Mouse (Mus musculus) adrenal gland, adult (tissue): ENCODE data around the gene Slc43a3.
A peak's percentile ranks its signal among the peaks of the same experiment; 100 is the strongest.
"Not testable (repeated sequence)": the region's sequence is repeated elsewhere in the genome, so short reads cannot be mapped to it uniquely, and the experiment has no call there.

ENCODE experiments used
- DNase-seq, 2 experiments: peaks; one replicate each; pipeline ENCODE4 v3.0.0; 2022 to 2023; ENCODE audit warnings: low spot score in 1 of 2; ENCODE audit not compliant: inconsistent age in 2 of 2

The Slc43a3 gene

DNA sequence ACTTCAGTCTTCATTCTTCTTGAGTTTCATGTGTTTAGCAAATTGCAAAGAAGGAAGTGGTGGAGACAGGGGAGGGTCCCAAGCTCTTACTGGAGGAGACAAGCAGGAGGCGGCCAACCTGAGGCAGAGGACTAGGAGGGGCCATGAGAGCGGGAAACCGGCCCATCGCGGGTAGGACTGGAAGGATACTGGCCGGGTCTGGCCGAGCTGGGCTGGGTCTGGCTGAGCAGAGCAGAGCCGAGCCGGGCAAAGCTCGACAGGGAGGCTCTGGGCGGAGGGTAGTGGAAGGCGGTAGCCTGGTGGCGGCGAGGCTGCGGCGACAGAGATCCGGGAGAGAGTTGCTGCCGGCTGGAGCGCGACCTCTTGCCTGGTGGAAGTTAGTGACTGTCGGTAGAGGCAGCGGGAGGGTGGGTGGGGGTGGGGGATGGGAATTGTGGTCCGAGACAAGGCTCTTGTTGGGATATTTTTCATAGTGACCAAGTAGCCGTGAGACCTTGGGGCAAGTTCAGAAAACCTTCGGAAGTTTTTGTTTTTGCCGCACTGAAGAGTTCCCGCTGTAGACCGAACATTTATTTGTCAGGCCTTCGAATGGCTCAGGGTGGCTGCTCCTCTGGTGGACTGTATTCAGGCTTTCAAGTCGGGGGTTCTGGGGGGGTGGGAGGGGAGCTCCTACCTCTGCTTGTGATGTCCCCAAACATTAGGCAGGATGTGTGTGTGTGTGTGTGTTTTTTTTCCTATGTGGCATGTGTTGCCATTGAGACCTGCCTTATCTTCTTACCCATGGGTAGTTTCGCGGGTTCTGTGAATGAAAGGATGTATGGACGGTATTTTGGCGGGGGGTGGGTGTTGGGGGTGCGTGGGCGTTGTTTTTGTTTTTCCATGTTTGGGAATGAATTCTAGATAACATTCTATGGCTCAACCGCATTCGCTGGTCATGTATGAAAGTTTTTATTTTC lies at the start of gene Slc43a3:
TSS of gene Slc43a3 (plus strand) at position 106 of the 956 bp plus-strand sequence.
- peak; percentile 79 to 89 for DNase-seq

DNA sequence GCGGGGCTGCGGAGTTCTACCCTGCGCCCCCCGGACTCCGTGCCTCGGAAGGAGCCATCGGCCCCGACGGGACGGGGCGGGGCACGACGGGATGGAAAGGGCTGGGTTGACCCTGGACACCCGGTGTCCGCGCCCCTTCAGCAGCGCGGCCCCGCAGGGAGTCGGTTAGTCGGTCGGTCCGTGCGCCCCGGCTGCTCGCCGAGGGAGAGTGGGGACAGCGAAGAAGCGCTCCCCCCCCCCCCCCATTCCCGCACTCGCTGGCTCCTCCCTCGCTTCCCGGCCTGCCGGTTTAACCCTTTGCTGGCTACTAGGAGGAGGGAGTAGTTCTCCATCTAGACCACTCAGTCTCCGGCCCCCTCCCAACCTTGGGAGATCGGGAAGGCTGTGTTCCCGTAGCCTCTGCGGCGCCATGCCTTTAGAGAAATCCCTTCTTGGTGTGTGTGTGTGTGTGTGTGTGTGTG lies 49.5 kb upstream of the Slc43a3 start:
- peak; percentile 30 to 66 for DNase-seq

DNA sequence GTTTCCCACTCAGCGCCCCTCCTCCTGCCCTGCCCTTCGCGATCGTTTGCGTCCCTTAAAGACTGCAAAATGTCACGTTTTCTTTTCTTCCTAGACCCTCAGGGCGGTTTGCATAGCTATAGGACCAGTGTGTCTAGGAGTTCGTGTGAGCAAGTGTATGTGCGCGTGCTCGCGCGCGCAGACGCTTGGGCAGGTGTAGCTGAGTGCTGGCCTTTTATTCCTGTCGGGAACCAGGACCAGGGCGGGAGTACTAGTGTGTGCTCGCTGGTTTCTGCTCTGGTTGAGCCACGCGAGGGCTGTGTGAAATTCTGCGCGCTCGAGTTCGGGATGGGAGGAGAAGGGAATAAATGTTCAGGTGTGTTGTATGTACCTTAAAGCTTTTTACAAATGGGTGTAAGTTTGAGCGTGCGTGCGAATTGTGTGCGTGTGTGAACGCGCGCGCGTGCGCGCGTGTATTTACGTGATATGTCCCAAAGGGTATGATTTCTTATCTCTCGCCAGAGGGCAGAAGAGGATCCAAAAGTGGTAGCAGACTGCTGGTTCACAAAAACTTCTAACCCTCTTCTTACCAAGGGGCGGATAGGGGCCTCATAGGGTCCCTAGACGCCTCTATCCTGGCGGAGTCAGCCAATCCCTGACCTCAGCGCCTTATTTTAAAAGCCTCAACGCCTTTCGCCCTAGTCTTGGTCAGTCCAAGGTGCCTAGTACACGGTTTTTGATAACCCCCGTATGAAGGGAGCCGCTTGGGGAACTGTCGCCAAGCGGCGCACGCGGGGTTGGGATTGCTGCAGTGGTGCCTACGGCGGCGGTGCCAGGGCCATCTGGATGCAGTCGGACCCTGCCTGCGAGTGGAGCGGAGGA lies 48.7 kb upstream of the Slc43a3 start:
- DNase-seq, result peak; percentile 48 to 84

DNA sequence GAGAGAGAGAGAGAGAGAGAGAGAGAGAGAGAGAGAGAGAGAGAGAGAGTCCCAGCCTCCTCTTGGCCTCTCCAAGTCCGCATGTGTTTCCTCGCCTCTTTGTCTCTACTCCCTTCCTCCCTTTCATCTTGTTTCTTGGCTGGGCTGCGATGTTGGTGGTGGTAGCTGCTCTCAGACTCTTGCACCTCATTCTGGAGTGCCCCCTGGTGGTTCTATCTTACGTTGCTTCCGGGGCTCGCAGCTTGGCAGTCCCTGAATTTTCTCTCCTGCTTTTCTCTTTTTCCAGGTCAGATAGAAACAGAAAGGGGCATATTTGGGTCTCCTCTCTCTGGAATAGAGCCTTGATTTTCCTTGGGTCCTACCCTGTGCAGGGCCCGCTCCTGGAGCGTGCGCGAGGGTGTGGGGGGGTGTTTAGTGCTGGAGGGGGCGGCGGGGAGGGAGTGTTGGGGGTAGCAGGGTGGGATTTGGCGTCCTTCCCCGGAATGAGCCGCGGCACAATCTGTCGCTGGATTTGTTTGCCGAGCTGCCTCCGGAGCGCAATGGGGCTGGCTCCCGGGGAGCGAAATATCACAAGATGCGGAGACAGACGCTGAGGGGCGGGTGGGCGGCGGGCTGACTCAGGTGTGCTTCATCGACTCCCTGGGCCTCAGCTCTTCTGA lies 47.6 kb upstream of the Slc43a3 start:
- peak; percentile 74 to 91 for DNase-seq

DNA sequence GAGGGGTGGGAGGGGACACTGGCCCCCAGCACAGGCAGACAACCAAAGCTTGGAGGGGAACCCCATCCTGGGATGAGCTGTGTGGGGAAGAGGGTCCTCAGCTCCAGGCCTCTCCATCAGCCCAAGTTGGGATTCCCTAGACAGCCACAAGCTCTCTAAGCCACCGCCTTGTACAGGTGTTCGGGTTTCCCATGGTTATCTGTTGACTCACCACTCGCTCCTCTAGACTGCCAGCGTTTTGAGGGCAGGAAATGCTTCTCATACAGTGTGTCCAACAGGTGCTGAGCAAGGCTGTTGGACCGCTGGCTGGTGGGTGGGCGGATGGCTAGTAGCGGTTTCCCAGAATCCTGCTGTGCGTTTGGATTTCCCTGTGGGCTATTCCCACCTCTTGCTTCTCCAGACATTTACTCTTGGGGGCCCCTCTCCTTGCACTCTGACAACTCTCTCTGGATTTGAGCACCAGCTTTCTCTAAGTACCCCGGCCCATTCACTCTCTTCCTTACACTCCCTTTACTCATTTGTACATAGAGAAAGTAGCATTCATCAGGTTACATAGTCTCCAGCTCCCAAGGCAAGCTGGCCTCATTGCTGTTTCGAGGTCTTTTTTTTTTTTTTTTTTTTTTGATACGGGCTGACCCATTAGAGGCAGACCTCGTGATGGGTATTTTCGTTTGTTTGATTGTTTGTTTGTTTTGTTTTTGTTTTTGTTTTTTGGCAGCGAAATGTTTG lies 46.9 kb upstream of the Slc43a3 start:
- DNase-seq, result no peak

DNA sequence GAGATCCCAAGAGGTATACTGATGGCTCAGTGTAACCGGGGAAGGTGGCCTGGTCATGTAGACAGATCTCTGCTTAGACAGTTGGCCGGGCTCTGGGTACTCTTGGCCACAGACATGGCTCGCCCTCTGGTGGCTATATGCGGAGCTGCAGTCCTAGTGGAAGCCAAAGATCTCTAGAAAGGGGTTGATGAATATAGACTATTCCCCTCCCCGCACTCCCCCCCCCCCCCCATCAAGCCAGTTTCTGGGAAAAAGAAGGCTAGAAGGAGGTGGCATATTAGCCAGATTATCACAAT lies 46.4 kb upstream of the Slc43a3 start:
- peak; percentile 78 to 93 for DNase-seq

DNA sequence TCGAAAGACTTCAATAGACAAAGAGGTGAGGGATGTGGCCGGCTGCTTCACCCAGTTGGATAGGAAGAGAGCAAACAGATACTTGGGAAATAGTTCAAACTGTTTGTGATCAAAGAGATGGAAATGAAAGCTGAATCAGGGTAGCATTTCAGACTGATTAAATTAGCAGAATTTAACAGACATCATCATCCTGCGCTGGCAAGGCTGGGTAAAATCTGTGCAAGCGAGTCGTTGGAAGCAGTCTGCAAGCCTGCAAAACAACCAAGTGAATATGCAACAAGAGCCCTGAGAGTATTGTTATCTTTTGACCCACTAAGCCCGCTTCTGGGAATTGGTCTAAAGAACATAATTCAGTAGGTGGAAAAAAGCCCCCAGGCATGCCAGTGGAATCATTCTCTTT lies 43.0 kb upstream of the Slc43a3 start:
- no peak for DNase-seq

DNA sequence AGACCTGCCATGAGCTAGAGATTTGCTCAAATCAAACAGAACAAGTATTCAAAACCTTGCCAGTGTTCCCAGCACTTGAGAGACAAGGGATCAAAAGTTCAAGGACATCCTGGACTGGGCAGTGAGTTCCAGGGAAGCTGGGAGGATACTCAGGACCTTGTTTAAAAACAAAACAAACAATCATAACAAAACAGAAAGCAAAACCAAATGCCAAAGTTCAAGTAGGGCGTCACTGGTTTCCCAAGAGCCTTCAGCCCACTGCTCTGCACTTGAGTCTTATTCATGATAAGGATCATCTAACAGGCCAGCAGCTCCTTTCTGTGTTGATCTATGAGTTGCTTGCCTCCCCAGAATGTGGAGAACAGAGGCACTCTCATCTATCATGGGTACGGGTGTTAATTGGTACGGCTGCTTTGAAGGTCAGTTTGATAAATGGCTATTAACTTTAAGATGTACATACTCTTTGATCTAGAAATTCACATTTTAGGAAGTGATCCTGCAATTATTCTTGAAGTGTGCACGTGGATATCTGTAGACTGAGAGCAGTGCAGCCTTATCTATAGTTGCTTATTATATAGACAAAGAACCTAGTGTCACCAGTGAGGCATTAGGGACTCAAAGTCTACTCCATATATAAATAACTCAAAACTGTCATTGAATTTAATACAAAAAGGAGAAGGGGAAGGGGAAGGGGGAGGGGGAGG lies 40.7 kb upstream of the Slc43a3 start:
- peak in 1 of 2 experiments; percentile 57 for DNase-seq

DNA sequence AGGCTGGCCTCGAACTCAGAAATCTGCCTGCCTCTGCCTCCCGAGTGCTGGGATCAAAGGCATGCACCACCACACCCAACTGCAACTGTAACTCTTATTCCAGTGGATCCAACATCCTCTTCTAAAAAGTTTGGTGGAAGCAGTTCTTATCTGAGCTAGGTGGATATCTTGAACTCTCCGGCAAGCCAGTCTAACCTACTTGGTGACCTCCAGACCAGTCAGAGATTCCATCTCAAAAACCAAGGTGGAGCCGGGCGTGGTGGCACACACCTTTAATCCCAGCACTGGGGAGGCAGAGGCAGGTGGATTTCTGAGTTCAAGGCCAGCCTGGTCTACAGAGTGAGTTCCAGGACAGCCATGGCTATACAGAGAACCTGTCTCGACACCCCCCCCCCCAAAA lies 39.7 kb upstream of the Slc43a3 start:
- DNase-seq, result not testable (repeated sequence)

DNA sequence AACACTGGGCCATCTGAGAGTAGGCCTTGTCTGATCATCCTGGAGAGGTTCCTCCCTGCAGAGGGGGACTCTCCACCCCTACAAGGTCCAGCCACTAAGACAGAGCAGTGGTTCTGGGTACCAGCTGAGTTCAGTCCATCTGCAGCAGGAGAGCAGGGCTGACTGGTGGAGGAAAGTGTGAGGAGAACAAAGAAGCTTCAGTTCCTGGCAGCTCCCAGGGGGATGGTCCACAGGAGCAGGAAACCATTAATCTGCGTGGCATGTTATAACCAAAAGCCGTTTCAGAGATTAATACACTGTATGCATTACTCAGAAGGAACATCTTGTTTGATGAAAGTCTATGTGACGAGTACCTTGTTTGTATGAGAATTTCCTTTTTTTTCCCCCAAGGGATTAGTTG lies 23.7 kb upstream of the Slc43a3 start:
- DNase-seq, result no peak

DNA sequence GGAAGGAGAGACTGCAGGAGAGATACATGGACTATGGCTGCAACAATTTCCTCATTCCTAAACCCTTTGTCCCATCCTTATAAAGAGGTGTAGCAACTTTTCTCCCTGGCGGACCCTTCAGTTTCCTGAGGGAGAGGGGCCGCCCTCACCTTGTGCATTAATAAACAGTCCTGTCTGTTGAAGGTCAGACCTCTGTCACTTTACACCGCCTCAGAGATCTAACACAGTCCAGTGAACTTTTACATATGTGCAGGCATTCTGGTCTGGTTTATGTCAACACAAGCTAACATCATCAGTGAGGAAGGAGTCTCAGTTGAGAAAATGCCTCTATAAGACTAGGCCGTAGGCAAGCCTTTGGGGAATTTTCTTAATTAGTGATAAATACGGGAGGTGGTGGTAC lies 22.5 kb upstream of the Slc43a3 start:
- DNase-seq, result no peak

DNA sequence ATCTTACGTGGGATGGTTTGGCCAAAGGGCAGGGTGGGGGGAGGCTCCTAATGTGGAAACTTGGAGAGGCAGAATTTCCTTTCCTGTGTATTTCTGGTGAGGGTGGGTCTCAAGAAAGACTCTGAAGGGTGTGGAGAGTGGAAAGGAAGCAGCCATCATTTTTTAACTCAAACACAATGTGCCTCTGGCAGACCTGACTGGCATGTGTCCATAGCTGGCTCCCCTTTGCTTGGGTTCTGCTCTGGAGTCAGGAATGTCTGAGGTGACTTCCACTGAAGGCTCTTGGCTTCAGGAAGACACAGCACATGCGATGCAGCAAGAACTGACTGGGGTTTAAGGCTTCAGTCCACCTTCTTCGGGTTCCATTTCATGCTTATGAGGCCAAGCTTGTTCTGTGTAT lies 21.0 kb upstream of the Slc43a3 start:
- DNase-seq, result peak in 1 of 2 experiments; percentile 46

DNA sequence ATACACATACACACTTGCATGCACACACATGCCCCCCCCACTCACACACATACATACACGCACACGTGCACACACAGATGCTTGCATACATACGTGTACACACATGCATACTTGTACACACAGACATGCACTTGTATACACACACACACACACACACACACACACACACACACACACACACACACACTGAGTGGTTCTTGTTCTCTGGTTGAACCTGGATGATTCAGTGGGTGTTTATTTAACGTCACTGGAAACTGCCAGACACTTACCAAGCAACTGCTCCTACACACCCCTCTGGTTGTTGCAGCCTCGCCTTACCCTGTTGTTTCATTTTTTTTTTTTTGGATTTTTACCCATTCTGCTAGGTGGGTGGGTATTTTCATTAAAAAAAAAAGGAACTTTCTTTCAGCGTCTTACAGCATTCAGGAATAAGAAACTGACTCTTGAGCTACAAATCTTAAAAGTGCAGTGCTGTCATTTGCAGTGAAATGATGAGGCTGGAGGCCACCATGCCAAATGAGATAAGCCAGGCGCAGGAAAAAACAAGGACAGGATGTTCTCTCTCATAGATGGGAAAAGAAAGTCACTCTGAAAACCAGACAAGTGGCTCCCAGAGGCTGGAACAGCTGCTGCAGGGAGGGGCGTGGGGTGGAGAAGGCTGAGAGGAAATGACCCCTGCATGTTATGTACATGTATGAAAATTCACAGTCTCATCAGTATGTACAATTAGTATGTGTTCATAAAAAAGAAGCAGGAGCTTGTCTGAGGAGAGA lies 19.6 kb upstream of the Slc43a3 start:
- peak; percentile 75 to 82 for DNase-seq

DNA sequence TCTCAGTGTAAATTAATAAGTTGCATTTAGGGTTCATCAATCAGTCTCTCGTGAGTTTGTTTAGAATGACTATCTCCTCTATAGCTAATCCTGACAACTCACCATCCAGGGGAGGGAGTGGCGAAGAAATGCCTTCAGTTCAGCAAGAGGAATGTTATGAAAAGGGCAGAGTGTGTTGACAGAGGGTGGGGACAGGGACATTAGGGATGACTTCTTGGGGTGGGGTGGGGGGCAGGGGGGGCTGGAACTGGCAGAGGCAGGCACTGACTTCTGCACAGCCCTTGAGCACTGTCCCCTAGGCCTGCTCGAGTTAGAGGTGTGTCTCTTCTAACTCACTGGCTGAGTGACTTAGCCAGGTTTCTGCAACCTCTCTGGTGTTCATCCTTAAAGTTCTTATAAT lies 18.2 kb upstream of the Slc43a3 start:
- DNase-seq, result no peak

DNA sequence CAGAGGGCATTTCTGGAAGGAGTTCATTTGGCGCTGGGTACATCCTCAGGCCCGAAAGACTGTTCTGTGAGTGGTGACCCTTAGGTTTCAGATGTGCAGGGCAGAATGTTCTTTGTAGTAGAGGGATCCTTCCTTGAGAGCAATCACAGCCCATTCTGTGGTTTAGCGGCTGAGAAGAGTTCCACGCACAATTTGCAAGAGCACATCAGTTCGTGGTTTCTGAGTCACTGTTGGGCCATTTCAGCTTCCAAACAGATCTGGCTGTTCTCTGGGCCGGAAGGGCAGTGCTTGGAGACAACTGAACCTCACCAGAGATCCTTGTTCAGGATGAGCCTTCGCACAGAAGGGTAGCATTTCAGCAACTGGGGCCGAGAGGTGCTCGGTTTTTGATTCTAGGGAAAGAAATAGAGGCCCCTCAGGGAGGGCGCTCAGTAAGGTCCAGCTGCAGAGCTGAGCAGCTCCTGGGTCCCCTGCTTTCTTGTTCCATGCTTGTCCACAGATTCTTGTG lies 16.7 kb upstream of the Slc43a3 start:
- no peak for DNase-seq

DNA sequence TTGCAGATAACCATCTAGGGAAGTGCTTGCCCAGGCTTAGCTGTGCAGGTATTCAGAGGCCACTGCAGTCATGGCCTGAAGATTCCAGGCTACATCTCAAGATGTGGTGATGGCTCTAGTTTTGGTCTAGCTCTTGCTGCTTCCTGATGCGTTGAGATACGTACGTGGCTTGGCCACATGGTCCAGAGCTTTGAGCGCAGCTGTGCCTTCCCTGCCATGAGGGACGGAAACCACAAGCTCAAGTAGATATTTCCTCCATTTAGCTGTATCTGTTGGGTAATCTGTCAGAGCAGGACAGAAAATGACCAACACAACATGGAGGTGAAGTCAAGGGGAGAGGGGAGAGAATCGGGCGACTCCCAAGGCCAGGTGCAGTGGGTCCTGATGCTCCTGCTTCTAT lies 6.2 kb upstream of the Slc43a3 start:
- DNase-seq, result no peak

DNA sequence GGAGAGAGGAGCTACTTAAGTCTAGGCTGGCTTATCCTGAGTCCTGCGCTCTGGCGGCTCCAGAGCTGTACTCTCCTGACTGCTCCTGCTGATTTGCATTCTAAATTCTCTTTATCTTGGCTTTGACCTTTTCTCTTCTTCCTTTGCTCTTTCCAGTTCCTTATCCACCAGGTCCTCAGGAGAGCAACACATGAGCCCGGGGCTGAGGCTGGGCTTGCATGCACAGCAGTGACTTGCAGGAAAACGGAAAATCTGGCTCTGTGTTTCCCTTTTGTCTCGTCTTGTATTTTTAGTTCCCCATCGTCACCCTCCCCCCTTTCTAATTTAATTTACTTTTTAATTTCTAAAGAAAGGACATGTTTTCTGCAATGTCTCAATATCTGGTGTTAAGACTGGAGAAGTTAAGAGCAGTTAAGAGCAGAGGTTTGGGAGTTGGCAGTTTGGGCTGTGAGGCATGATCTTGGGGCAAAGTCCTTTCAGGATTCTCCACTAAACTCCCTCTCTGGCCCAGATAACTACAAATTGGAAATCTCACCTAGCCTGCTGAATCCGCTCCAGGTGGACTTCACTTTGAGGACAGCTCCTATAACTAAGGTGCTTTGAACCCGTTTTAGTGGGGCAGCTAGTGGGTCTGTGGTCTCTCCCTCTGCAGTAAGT lies 2.3 kb upstream of the Slc43a3 start:
- DNase-seq, result no peak

DNA sequence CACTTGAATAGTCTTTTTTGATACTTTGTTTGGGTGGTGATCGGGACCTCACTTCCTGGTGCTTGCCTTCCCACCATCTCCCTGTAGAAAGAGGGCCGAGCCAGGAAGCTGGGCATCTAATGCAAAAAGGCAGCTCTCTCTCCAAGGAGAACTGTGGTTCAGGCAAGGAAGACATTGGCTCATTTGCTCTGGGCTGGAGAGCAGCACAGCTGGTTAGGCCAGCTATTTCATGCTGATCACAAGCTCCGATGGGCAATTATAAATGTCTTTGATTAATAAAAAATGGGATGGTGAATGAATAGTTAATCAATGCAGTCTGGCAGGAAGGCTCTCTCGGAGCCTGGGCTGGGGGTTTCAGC lies 1.8 kb upstream of the Slc43a3 start:
- no peak for DNase-seq

DNA sequence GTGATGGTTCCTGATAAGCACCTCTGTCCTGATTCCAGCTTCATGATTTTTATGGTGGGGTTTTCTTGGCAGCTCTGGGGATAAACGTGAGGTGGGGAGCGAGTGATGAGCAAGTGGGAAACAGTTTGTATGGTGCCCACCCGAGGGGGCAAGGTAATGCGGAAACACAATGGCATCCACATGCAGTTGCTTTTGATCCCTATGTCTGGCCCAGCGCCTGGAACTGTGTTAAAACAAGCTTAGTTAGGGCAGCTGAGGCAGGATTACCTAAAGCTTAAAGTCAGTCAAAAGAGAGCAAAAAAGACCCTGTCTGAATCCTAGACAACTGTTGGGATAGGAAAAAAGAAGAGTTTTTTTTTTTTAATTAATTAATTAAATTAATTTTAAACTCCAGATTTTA lies 1.3 kb upstream of the Slc43a3 start:
- no peak for DNase-seq
